Mouse (Mus musculus) ES-Bruce4 (cell line): ENCODE data around the gene Sds. TPM values are rescaled to one million over a fixed set of nuclear protein-coding genes. Genes with fewer than 3 reads are reported as not detected.

Experiments used
- H3K27ac ChIP-seq: 2 replicates; pipeline ENCODE4 v1.5.1; 2012; ENCODE audit warnings: low read length, inconsistent platforms; ENCODE audit not compliant: insufficient read depth
- H3K27me3 ChIP-seq: 2 replicates; pipeline ENCODE4 v1.6.1; 2012; ENCODE audit warnings: mild to moderate bottlenecking, low read length, inconsistent platforms; ENCODE audit not compliant: control insufficient read depth, poor library complexity, insufficient read depth, severe bottlenecking
- H3K36me3 ChIP-seq: 2 replicates; pipeline ENCODE4 v1.6.1; 2012; ENCODE audit warnings: inconsistent platforms, mild to moderate bottlenecking, low read length, moderate library complexity; ENCODE audit not compliant: control insufficient read depth, poor library complexity, insufficient read depth, severe bottlenecking
- H3K4me1 ChIP-seq: one replicate; pipeline ENCODE4 v1.8.1; 2011; ENCODE audit warnings: low read length; ENCODE audit not compliant: control insufficient read depth, insufficient read depth
- H3K4me3 ChIP-seq: 2 replicates; pipeline ENCODE4 v1.5.1; 2011; ENCODE audit warnings: low read depth, mild to moderate bottlenecking, low read length
- H3K9ac ChIP-seq: 2 replicates; pipeline ENCODE4 v1.6.1; 2012; ENCODE audit warnings: low read depth, mild to moderate bottlenecking, inconsistent platforms; ENCODE audit not compliant: poor library complexity, severe bottlenecking
- H3K9me3 ChIP-seq: replicated peaks from 2 replicates; pipeline ENCODE4 v1.6.1; 2012; ENCODE audit warnings: mild to moderate bottlenecking, low read length, inconsistent platforms; ENCODE audit not compliant: control insufficient read depth, poor library complexity, insufficient read depth, severe bottlenecking
- CTCF ChIP-seq: IDR thresholded peaks from one replicate; pipeline ENCODE4 v1.8.1; 2011; ENCODE audit warnings: low read depth, low read length
- EP300 ChIP-seq: IDR thresholded peaks from 2 replicates; pipeline ENCODE4 v1.6.1; 2011; ENCODE audit warnings: low read depth, low read length; ENCODE audit not compliant: insufficient read depth
- POLR2A ChIP-seq: IDR thresholded peaks from one replicate; pipeline ENCODE4 v1.8.1; 2011; ENCODE audit warnings: low read length; ENCODE audit not compliant: insufficient read depth
- polyA plus RNA-seq: library from polyadenylated mRNA; stranded (reverse); fragments of >200 nt; gene quantifications from 2 replicates; pipeline ENCODE4 v1.2.4, GENCODE M21; 2011; ENCODE audit warnings: low read depth; ENCODE audit not compliant: missing spikeins, insufficient read depth, insufficient read length

Sds gene
- polyA plus RNA-seq, 1 experiment, result not detected

- no peaks in the 10 kb centered on the region for H3K36me3 ChIP-seq
These were observed 21.5 kb upstream of the Sds start for GRCm38 (mm10) chr5:120454756-120455337.

DNA sequence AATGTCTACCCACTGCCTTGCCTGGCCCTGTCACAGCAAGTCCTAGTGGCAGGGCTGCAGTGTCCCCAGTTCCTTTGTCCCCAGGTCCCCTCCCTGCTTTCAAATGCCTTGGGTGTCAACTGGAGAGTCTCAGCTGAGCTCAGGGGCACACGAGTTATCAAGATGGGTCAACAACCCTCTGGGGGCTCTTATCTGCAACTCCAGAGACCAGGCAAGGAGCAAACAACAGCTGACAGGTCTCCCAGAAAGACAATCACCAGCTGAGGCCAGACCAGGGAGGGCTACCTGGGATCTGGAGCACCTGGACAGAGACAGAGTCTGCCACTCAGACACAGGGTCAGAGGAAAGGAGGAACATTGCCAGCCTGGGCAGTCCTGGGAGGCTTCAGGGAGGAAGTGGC lies 20.1 kb upstream of the Sds start:
- H3K36me3 ChIP-seq, result no peaks in the 10 kb centered on the region
- H3K9me3 ChIP-seq, result no peaks in the 10 kb centered on the region
- no peak overlapping the region for H3K27ac ChIP-seq
- no peaks in the 10 kb centered on the region for H3K4me1 ChIP-seq
- no peak overlapping the region for H3K9ac ChIP-seq
- no peak overlapping the region for H3K4me3 ChIP-seq
- TF ChIP-seq EP300 (no peak), POLR2A (no peak), CTCF (no peak)
- H3K27me3 ChIP-seq, result no peaks in the 10 kb centered on the region

More at GRCm38 (mm10) chr5:120454756-120455337, 21.5 kb upstream of the Sds start:
- no peaks in the 10 kb centered on the region for H3K9me3 ChIP-seq
- no peak overlapping the region for H3K27ac ChIP-seq
- H3K27me3 ChIP-seq, result no peaks in the 10 kb centered on the region
- H3K4me1 ChIP-seq, result no peaks in the 10 kb centered on the region
- H3K9ac ChIP-seq, result no peak overlapping the region
- TF ChIP-seq POLR2A (no peak), EP300 (no peak)
- no peak overlapping the region for H3K4me3 ChIP-seq

- no peaks in the 10 kb centered on the region for H3K9me3 ChIP-seq
- no peak overlapping the region for H3K4me3 ChIP-seq
- H3K27me3 ChIP-seq, result no peaks in the 10 kb centered on the region
- H3K27ac ChIP-seq, result no peak overlapping the region
- H3K36me3 ChIP-seq, result no peaks in the 10 kb centered on the region
- TF ChIP-seq CTCF, result no peak
- no peaks in the 10 kb centered on the region for H3K4me1 ChIP-seq
- peak overlapping the region; percentile 32; the same call in 1 of the 2 replicates for H3K9ac ChIP-seq
These were observed 19.3 kb upstream of the Sds start for GRCm38 (mm10) chr5:120456841-120457554.

DNA sequence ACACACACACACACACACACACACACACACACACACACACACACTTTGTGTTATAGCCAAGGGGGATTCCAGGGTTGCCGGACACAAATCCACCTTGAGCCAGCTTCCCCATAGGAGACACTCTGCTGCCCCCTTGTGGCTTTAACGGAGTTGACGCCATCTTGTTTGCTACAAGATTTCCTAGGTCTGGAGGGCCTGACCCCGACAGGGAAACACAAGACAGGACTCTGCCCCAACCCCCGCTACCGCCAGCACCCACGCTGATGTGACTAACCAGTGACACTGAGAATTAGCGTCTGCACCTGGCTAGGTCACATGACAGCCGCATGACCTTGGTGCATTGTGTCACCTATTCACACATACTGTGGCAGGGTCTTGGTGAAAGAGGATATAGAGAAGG lies 18.7 kb upstream of the Sds start:
- Histone ChIP-seq H3K9ac (0 out of 2 replicates have a peak overlapping the region, but pooled peaks have one; percentile 32), H3K27me3 (no peaks in the 10 kb centered on the region), H3K36me3 (no peaks in the 10 kb centered on the region), H3K4me1 (no peaks in the 10 kb centered on the region), H3K9me3 (no peaks in the 10 kb centered on the region), H3K4me3 (no peak overlapping the region), H3K27ac (no peak overlapping the region)
- TF ChIP-seq EP300 (no peak), CTCF (peak; percentile 76)

DNA sequence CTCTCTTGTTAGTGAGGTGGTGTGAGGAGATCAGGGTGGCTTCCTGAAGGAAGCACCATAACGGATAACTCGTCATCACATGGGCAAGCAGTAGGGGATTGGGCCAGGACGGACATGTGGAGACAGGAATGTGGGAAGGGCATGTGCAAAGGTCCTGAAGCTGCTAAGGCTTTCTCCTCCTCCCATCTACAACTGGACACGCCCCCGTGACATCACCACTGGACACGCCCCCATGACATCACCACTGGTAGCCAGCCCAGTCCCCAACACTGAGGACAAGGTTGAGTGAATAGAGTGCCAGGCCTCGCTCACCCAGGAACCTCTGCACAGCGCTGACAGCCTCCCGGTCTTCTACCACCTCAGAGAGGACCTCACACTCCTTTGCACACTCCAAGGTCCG lies 17.2 kb upstream of the Sds start:
- Histone ChIP-seq H3K9me3 (no peaks in the 10 kb centered on the region), H3K27me3 (no peaks in the 10 kb centered on the region), H3K36me3 (no peaks in the 10 kb centered on the region), H3K4me3 (no peak overlapping the region), H3K4me1 (no peaks in the 10 kb centered on the region), H3K9ac (no peak overlapping the region), H3K27ac (no peak overlapping the region)
- TF ChIP-seq EP300 (no peak), POLR2A (no peak), CTCF (no peak)

DNA sequence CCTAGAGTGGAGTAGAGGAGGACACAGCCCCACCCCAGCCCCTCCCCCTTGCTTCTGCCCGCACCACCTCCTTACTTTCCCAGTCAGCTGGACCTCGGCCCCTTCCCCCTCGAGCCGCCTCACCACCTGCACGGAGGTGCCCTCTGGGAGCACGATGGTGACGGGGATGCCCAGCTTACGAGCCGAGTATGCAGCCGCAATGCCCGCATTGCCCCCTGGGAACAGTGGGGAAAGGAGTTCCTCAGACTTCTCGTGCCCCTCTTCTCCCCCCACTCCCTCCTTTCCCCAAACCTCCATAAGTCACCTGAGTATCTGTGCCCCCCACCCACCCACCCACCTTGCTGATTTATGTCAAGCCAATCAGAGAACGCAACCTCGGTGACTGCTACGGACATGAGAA lies 14.4 kb upstream of the Sds start:
- Histone ChIP-seq H3K27me3 (no peaks in the 10 kb centered on the region), H3K4me3 (no peak overlapping the region), H3K36me3 (no peaks in the 10 kb centered on the region), H3K27ac (no peak overlapping the region), H3K9me3 (no peaks in the 10 kb centered on the region), H3K9ac (no peak overlapping the region), H3K4me1 (no peaks in the 10 kb centered on the region)
- TF ChIP-seq POLR2A (no peak), EP300 (no peak), CTCF (no peak)
